Mouse (Mus musculus): ENCODE measurements around the gene Cep152. TPM values are rescaled to one million over a fixed set of nuclear protein-coding genes. Genes with fewer than 3 reads are reported as not detected.

The Cep152 gene
- total and polyA plus RNA-seq, 3 experiments, result 7.7 to 8.9 (median 8.8) TPM

DNA sequence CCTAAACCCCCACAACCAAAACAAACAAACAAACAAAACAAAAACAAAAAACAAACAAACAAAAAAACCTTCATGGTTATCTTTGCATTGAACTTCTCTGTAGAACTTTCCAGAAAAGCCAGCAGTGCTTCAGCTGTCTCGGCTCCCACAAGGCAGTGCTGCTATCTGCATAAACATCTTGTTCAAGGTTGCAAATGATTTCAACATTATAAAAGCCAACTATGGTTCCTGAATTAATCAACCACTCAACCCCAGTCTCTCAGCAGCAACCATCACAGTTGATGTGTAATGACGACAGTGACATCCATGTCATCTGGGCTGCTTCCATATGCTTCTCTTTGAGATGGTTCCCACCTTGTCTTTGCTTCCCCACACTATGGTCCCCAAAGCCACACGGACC is 85.3 kb downstream of the Cep152 start:
- H3K4me3 ChIP-seq (replicated peaks in 1 of 3; ENCODE audit: low read depth in 2 of 3, low read length in 2 of 3, poor library complexity in 1 of 3), result no peak overlapping the region
- TF ChIP-seq ZMIZ1 (IDR thresholded peaks at IDR 0.05; ENCODE audit: low read depth, low read length) (no peak), CTCF (conservative IDR thresholded peaks at IDR 0.05 in 1 of 2, IDR thresholded peaks at IDR 0.05 in 1 of 2; ENCODE audit: low read depth in 2 of 2, low read length in 2 of 2) (no peak), ZNF384 (IDR thresholded peaks at IDR 0.05; ENCODE audit: low read depth, low read length) (no peak), CHD1 (IDR thresholded peaks at IDR 0.05; ENCODE audit: low read depth, low read length) (no peak), BHLHE40 (IDR thresholded peaks at IDR 0.05; ENCODE audit: low read depth, low read length) (no peak), SMC3 (IDR thresholded peaks at IDR 0.05; ENCODE audit: low read depth, low read length) (no peak), HCFC1 (IDR thresholded peaks at IDR 0.05; ENCODE audit: low read depth, low read length) (no peak), JUND (conservative IDR thresholded peaks at IDR 0.05; ENCODE audit: low read depth, low read length) (no peak), MXI1 (IDR thresholded peaks at IDR 0.05; ENCODE audit: low read depth, low read length) (no peak), SIN3A (IDR thresholded peaks at IDR 0.05; ENCODE audit: low read length) (no peak), ETS1 (conservative IDR thresholded peaks at IDR 0.05; ENCODE audit: low read depth, low read length) (no peak), ZC3H11A (IDR thresholded peaks at IDR 0.05; ENCODE audit: low read depth, low read length) (no peak)
- H3K27ac ChIP-seq (ENCODE audit: insufficient read depth, low read depth), result no peak overlapping the region
- no peak for DNase-seq (ENCODE audit: extremely low read depth)
- no peaks in the 10 kb centered on the region for H3K36me3 ChIP-seq (replicated peaks in 1 of 2; ENCODE audit: control insufficient read depth in 1 of 2, insufficient read depth in 1 of 2, low read length in 1 of 2)
- no peaks in the 10 kb centered on the region for H3K27me3 ChIP-seq (replicated peaks)
- H3K4me1 ChIP-seq (ENCODE audit: control insufficient read depth in 1 of 2, insufficient read depth in 2 of 2), result no peaks in the 10 kb centered on the region
- H3K9ac ChIP-seq (ENCODE audit: insufficient read depth, low read depth), result no peak overlapping the region
- no peaks in the 10 kb centered on the region for H3K79me2 ChIP-seq (replicated peaks; ENCODE audit: control insufficient read depth, extremely low read depth, insufficient read depth, poor library complexity, severe bottlenecking)
- H3K4me2 ChIP-seq (ENCODE audit: insufficient read depth, low read depth, poor library complexity, severe bottlenecking), result no peak overlapping the region
- in situ Hi-C loops (cut with MboI; ENCODE audit: low pct_ligation_motif_present, low pct_unique_long_range_greater_than_20kb, low sequenced_read_pairs), result no loop called here
- dilution Hi-C loops (cut with MboI; ENCODE audit: extremely low pct_ligation_motif_present, extremely low pct_unique_long_range_greater_than_20kb, low sequenced_read_pairs), result no loop called here
- no peaks in the 10 kb centered on the region for H3K9me3 ChIP-seq (replicated peaks; ENCODE audit: low read length)

DNA sequence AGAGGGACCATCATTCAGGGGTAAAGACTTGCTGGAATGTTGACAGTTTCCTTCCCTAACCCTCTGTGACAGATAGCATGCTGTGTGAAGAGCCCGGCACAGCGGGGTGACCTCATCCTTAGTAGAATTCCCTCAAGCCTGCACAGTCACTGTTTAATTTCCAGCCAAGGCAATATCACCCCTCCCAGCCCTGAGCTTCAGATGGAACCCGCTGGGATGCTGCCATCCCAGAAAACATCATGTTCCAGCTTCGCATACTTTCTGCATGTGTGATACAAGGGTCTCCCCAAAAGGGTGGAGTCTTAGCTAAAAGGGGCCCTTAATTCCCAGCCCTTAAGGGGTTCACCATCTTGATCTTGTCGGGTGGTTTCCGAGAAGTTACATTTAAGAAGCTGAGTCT is 94.2 kb downstream of the Cep152 start:
- Histone ChIP-seq H3K9ac (ENCODE audit: insufficient read depth, low read depth) (no peak overlapping the region), H3K4me1 (ENCODE audit: control insufficient read depth in 1 of 2, insufficient read depth in 2 of 2) (peaks cover 0 to 3% of the 10 kb centered on the region in 2 experiments; a peak in 1 of 4 replicates), H3K79me2 (replicated peaks; ENCODE audit: control insufficient read depth, extremely low read depth, insufficient read depth, poor library complexity, severe bottlenecking) (no peaks in the 10 kb centered on the region), H3K4me2 (ENCODE audit: insufficient read depth, low read depth, poor library complexity, severe bottlenecking) (no peak overlapping the region), H3K4me3 (replicated peaks in 1 of 3; ENCODE audit: low read depth in 2 of 3, low read length in 2 of 3, poor library complexity in 1 of 3) (no peak overlapping the region), H3K9me3 (replicated peaks; ENCODE audit: low read length) (no peaks in the 10 kb centered on the region), H3K27ac (ENCODE audit: insufficient read depth, low read depth) (no peak overlapping the region), H3K36me3 (replicated peaks in 1 of 2; ENCODE audit: control insufficient read depth in 1 of 2, insufficient read depth in 1 of 2, low read length in 1 of 2) (no peaks in the 10 kb centered on the region), H3K27me3 (replicated peaks) (no peaks in the 10 kb centered on the region)
- dilution Hi-C loops (cut with MboI; ENCODE audit: extremely low pct_ligation_motif_present, extremely low pct_unique_long_range_greater_than_20kb, low sequenced_read_pairs) (no loop called here), in situ Hi-C loops (cut with MboI; ENCODE audit: low pct_ligation_motif_present, low pct_unique_long_range_greater_than_20kb, low sequenced_read_pairs) (no loop called here)
- TF ChIP-seq NELFE (IDR thresholded peaks at IDR 0.05; ENCODE audit: low read depth, low read length) (no peak), ZNF384 (IDR thresholded peaks at IDR 0.05; ENCODE audit: low read depth, low read length) (no peak), SIN3A (IDR thresholded peaks at IDR 0.05; ENCODE audit: low read length) (no peak), CHD2 (IDR thresholded peaks at IDR 0.05; ENCODE audit: low read length) (no peak), PAX5 (IDR thresholded peaks at IDR 0.05; ENCODE audit: low read length) (no peak), JUND (conservative IDR thresholded peaks at IDR 0.05; ENCODE audit: low read depth, low read length) (no peak), NRF1 (IDR thresholded peaks at IDR 0.05; ENCODE audit: low read depth, low read length) (no peak), EP300 (IDR thresholded peaks at IDR 0.05; ENCODE audit: low read length) (no peak), MAZ (IDR thresholded peaks at IDR 0.05; ENCODE audit: low read depth, low read length) (no peak), MYC (IDR thresholded peaks at IDR 0.05; ENCODE audit: low read depth, low read length) (no peak), TBP (conservative IDR thresholded peaks at IDR 0.05; ENCODE audit: low read depth, low read length) (no peak), IRF4 (IDR thresholded peaks at IDR 0.05; ENCODE audit: low read depth, low read length) (no peak), POLR2AphosphoS2 (IDR thresholded peaks at IDR 0.05; ENCODE audit: low read depth, low read length) (no peak)
- no peak for DNase-seq (ENCODE audit: extremely low read depth)

Data from CH12.LX (cell line).